8 mouse cellular contexts compared by ENCODE assay signal in the genomic region with DNA sequence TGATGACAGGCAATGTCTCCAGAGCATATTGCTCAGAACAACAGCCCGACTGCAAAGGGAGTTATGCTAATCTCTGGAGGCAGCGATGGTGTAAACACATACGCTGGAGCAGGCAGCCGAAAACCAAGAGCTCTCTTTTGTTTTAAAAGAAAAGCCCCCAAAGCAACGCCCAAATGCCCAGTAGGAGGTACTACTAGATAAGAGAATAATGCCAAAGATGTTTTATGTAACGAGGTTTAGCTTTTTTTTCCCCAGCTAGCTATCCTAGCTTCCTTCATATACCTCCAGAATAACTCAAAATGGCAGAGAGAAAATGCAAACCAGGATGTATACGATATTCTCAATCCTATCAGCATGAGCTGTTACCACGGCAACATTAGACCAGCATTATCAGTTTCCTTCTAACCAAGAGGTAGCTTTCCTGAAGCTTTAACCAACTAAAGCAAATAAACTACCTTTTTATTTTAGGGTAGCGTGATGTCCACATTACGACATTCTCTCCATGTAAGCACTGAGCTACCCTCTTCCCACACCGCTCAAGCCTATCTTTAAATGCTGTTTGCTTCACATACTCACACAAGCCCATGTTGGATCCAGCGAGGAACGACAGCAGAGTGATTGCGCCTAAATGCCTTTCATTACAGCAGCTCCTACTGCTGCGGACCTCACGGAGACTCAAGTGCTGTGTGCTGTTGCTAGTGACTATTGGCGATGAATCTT. TPM values are rescaled to one million over a fixed set of nuclear protein-coding genes. Genes with fewer than 3 reads are reported as not detected.
DNase-seq lines count a peak whose midpoint lies in the region; ATAC-seq and TF ChIP-seq lines count a peak whose summit lies in the region.

No protein-coding gene starts in this region.

- H3K27me3 ChIP-seq in heart, embryonic 10.5 days (ENCODE audit: insufficient read depth, poor library complexity, severe bottlenecking): no peaks in the 10 kb centered on the region
- no peaks in the 10 kb centered on the region for H3K27me3 ChIP-seq in hindbrain, embryonic 13.5 days
- no peaks in the 10 kb centered on the region for H3K27me3 ChIP-seq in liver, embryonic 12.5 days (replicated peaks)
- H3K27me3 ChIP-seq in thymus, adult 2 months (ENCODE audit: control insufficient read depth, insufficient read depth, low read length): no peaks in the 10 kb centered on the region

- ATAC-seq in hindbrain, embryonic 13.5 days (ENCODE audit: low FRiP score): peak; percentile 80
- no peak for ATAC-seq in liver, embryonic 12.5 days

- peak overlapping the region; percentile 74 for H3K9ac ChIP-seq in hindbrain, embryonic 13.5 days
- H3K9ac ChIP-seq in liver, embryonic 12.5 days: no peak overlapping the region

- WGBS in heart, embryonic 10.5 days: 15% methylated on average over 17 of the region's 17 CpGs
- 9% methylated on average over 17 of the region's 17 CpGs for WGBS in hindbrain, embryonic 13.5 days
- 50% methylated on average over 17 of the region's 17 CpGs for WGBS in liver, embryonic 12.5 days (ENCODE audit: insufficient replicate concordance)
- 96% methylated on average over 17 of the region's 17 CpGs for WGBS in thymus, adult 2 months

- peak overlapping the region; percentile 60 for H3K4me2 ChIP-seq in hindbrain, embryonic 13.5 days
- H3K4me2 ChIP-seq in liver, embryonic 12.5 days: peak overlapping the region; percentile 46

- H3K36me3 ChIP-seq in heart, embryonic 10.5 days: no peaks in the 10 kb centered on the region
- H3K36me3 ChIP-seq in hindbrain, embryonic 13.5 days: peaks cover 3% of the 10 kb centered on the region; the same call in 1 of the 2 replicates
- H3K36me3 ChIP-seq in liver, embryonic 12.5 days: no peaks in the 10 kb centered on the region; the same call in 1 of the 2 replicates
- no peaks in the 10 kb centered on the region for H3K36me3 ChIP-seq in thymus, adult 2 months (ENCODE audit: control insufficient read depth, insufficient read depth, low read length)

- intact Hi-C loops in heart, postnatal 25 days (cut with DNase I): no loop called here

- no peak for DNase-seq in heart, embryonic 10.5 days (ENCODE audit: low spot score)
- DNase-seq in heart, postnatal 25 days (ENCODE audit: low spot score): no peak
- DNase-seq in embryo, embryonic 11 days: peak; percentile 48
- peak; percentile 29 for DNase-seq in right cerebral cortex, postnatal 14 days
- no peak for DNase-seq in thymus, adult 2 months
- no peak for DNase-seq in ovary, postnatal 14 days (ENCODE audit: low spot score)

- H3K9me3 ChIP-seq in heart, embryonic 10.5 days: no peaks in the 10 kb centered on the region
- H3K9me3 ChIP-seq in hindbrain, embryonic 13.5 days: no peaks in the 10 kb centered on the region
- H3K9me3 ChIP-seq in liver, embryonic 12.5 days (replicated peaks): no peaks in the 10 kb centered on the region

- no peak for TF ChIP-seq CTCF in thymus, adult 2 months (IDR thresholded peaks at IDR 0.05; ENCODE audit: borderline replicate concordance, control insufficient read depth, extremely low read depth, insufficient read depth, low read length, poor library complexity)

- peak overlapping the region; percentile 63 for H3K27ac ChIP-seq in heart, embryonic 10.5 days
- H3K27ac ChIP-seq in hindbrain, embryonic 13.5 days: peak overlapping the region; percentile 96
- H3K27ac ChIP-seq in liver, embryonic 12.5 days: no peak overlapping the region
- no peak overlapping the region for H3K27ac ChIP-seq in thymus, adult 2 months (ENCODE audit: control insufficient read depth, insufficient read depth, low read length)

- peak overlapping the region; percentile 53 for H3K4me3 ChIP-seq in heart, embryonic 10.5 days
- peak overlapping the region; percentile 47 for H3K4me3 ChIP-seq in hindbrain, embryonic 13.5 days
- H3K4me3 ChIP-seq in liver, embryonic 12.5 days: 0 out of 2 replicates have a peak overlapping the region, but pooled peaks have one; percentile 11
- no peak overlapping the region for H3K4me3 ChIP-seq in thymus, adult 2 months (ENCODE audit: control insufficient read depth, insufficient read depth, low read length)

- peaks cover 42% of the 10 kb centered on the region for H3K4me1 ChIP-seq in heart, embryonic 10.5 days
- H3K4me1 ChIP-seq in hindbrain, embryonic 13.5 days (replicated peaks): peaks cover 39% of the 10 kb centered on the region
- peaks cover 40% of the 10 kb centered on the region for H3K4me1 ChIP-seq in liver, embryonic 12.5 days
- H3K4me1 ChIP-seq in thymus, adult 2 months (replicated peaks; ENCODE audit: control insufficient read depth, insufficient read depth, low read length): no peaks in the 10 kb centered on the region

- TF ChIP-seq POLR2A in thymus, adult 2 months (IDR thresholded peaks at IDR 0.05; ENCODE audit: control insufficient read depth, extremely low read depth, insufficient read depth, low read length, poor library complexity): no peak

RNA-seq across cellular contexts. Expression of gene Prkacb, which starts 42.7 kb away (rescaled TPM):
- 50.0 and 52.9 TPM in 2 replicates for polyA plus RNA-seq in heart, embryonic 10.5 days (2016; fragmentation: Nextera tagmentation; extraction: Ambion mirVana)
- 10 to 100 TPM; 61.9 to 64.4 TPM for total RNA-seq in heart, postnatal 25 days (2021)
- 133 and 140 TPM in 2 replicates for polyA plus RNA-seq in hindbrain, embryonic 13.5 days (2015; fragmentation: Nextera tagmentation; extraction: Ambion mirVana)
- polyA plus RNA-seq in liver, embryonic 12.5 days (2016; fragmentation: Nextera tagmentation; extraction: Ambion mirVana): 22.2 and 23.9 TPM in 2 replicates
- 46.1 and 47.2 TPM in 2 replicates for polyA plus RNA-seq in thymus, adult 2 months (2012; rRNA removed)

Comparison
In these comparisons a context has a peak if more than half of its experiments do, and no peak if none do; other contexts are left out.
1. DNase-seq: peak in embryo, embryonic 11 days (single experiment) and right cerebral cortex, postnatal 14 days (single experiment); none in heart, embryonic 10.5 days (single experiment), heart, postnatal 25 days (single experiment), thymus, adult 2 months (single experiment) and ovary, postnatal 14 days (single experiment).
2. H3K27ac ChIP-seq: peak in heart, embryonic 10.5 days (single experiment) and hindbrain, embryonic 13.5 days (single experiment); none in liver, embryonic 12.5 days (single experiment) and thymus, adult 2 months (single experiment).